Mouse (Mus musculus): Measurements from ENCODE around the gene Per3. TPM values are rescaled to one million over a fixed set of nuclear protein-coding genes. Genes with fewer than 3 reads are reported as not detected.

Per3 gene
- polyA plus RNA-seq, 1 experiment from 2014 or later = 4.2 TPM

- no peak for ATAC-seq (ENCODE audit: low read depth)
- WGBS = 52% methylated on average over 6 of the region's 6 CpGs
- Histone ChIP-seq H3K27ac (ENCODE audit: low read depth, low read length) (no peak overlapping the region), H3K9ac (replicated peaks; ENCODE audit: low read depth, low read length) (no peak overlapping the region), H3K4me3 (ENCODE audit: low read depth, low read length) (no peak overlapping the region), H3K27me3 (ENCODE audit: control insufficient read depth, insufficient read depth, low read length) (no peaks in the 10 kb centered on the region), H3K4me2 (ENCODE audit: low read depth, low read length) (no peak overlapping the region), H3K36me3 (ENCODE audit: control insufficient read depth, insufficient read depth, low read length) (peaks cover 1% of the 10 kb centered on the region; the same call in 1 of the 2 replicates), H3K4me1 (ENCODE audit: control insufficient read depth, insufficient read depth, low read length) (no peaks in the 10 kb centered on the region), H3K9me3 (ENCODE audit: control insufficient read depth, low read length) (no peaks in the 10 kb centered on the region)
These were observed 37.5 kb downstream of the Per3 start for GRCm38 (mm10) chr4:151006945-151007344.

GRCm38 (mm10) chr4:151005656-151006318 lies 38.7 kb downstream of the Per3 start:
- H3K4me1 ChIP-seq (ENCODE audit: control insufficient read depth, insufficient read depth, low read length) = no peaks in the 10 kb centered on the region
- no peaks in the 10 kb centered on the region for H3K36me3 ChIP-seq (ENCODE audit: control insufficient read depth, insufficient read depth, low read length)
- no peaks in the 10 kb centered on the region for H3K27me3 ChIP-seq (ENCODE audit: control insufficient read depth, insufficient read depth, low read length)
- H3K9me3 ChIP-seq (ENCODE audit: control insufficient read depth, low read length) = no peaks in the 10 kb centered on the region
- no peak overlapping the region for H3K9ac ChIP-seq (replicated peaks; ENCODE audit: low read depth, low read length)
- ATAC-seq (ENCODE audit: low read depth) = no peak
- H3K27ac ChIP-seq (ENCODE audit: low read depth, low read length) = no peak overlapping the region
- no peak overlapping the region for H3K4me3 ChIP-seq (ENCODE audit: low read depth, low read length)
- H3K4me2 ChIP-seq (ENCODE audit: low read depth, low read length) = no peak overlapping the region
- WGBS = 92% methylated on average over 13 of the region's 13 CpGs

GRCm38 (mm10) chr4:151001397-151001796 lies 43.1 kb downstream of the Per3 start:
- H3K9me3 ChIP-seq (ENCODE audit: control insufficient read depth, low read length) = no peaks in the 10 kb centered on the region
- ATAC-seq (ENCODE audit: low read depth) = no peak
- no peak overlapping the region for H3K4me2 ChIP-seq (ENCODE audit: low read depth, low read length)
- H3K4me3 ChIP-seq (ENCODE audit: low read depth, low read length) = no peak overlapping the region
- H3K36me3 ChIP-seq (ENCODE audit: control insufficient read depth, insufficient read depth, low read length) = no peaks in the 10 kb centered on the region
- H3K9ac ChIP-seq (replicated peaks; ENCODE audit: low read depth, low read length) = no peak overlapping the region
- H3K27ac ChIP-seq (ENCODE audit: low read depth, low read length) = no peak overlapping the region
- no peaks in the 10 kb centered on the region for H3K27me3 ChIP-seq (ENCODE audit: control insufficient read depth, insufficient read depth, low read length)
- no peaks in the 10 kb centered on the region for H3K4me1 ChIP-seq (ENCODE audit: control insufficient read depth, insufficient read depth, low read length)
- 79% methylated on average over 13 of the region's 13 CpGs for WGBS

- H3K4me3 ChIP-seq (ENCODE audit: low read depth, low read length) = no peak overlapping the region
- H3K4me1 ChIP-seq (ENCODE audit: control insufficient read depth, insufficient read depth, low read length) = no peaks in the 10 kb centered on the region
- H3K27me3 ChIP-seq (ENCODE audit: control insufficient read depth, insufficient read depth, low read length) = no peaks in the 10 kb centered on the region
- H3K9me3 ChIP-seq (ENCODE audit: control insufficient read depth, low read length) = no peaks in the 10 kb centered on the region
- ATAC-seq (ENCODE audit: low read depth) = no peak
- H3K4me2 ChIP-seq (ENCODE audit: low read depth, low read length) = no peak overlapping the region
- H3K36me3 ChIP-seq (ENCODE audit: control insufficient read depth, insufficient read depth, low read length) = no peaks in the 10 kb centered on the region
- H3K9ac ChIP-seq (replicated peaks; ENCODE audit: low read depth, low read length) = no peak overlapping the region
- H3K27ac ChIP-seq (ENCODE audit: low read depth, low read length) = no peak overlapping the region
- 95% methylated on average over 9 of the region's 9 CpGs for WGBS
These were observed 45.8 kb downstream of the Per3 start for GRCm38 (mm10) chr4:150998626-150999025.

- H3K9ac ChIP-seq (replicated peaks; ENCODE audit: low read depth, low read length) = no peak within 1 kb of the TSS
- ATAC-seq (ENCODE audit: low read depth) = no peak
- no peak within 1 kb of the TSS for H3K4me2 ChIP-seq (ENCODE audit: low read depth, low read length)
- no peaks in the 10 kb centered on the region for H3K9me3 ChIP-seq (ENCODE audit: control insufficient read depth, low read length)
- H3K36me3 ChIP-seq (ENCODE audit: control insufficient read depth, insufficient read depth, low read length) = no peaks in the 10 kb centered on the region
- no peak within 1 kb of the TSS for H3K27ac ChIP-seq (ENCODE audit: low read depth, low read length)
- 90% methylated on average over 7 of the region's 7 CpGs for WGBS
- H3K4me1 ChIP-seq (ENCODE audit: control insufficient read depth, insufficient read depth, low read length) = no peaks in the 10 kb centered on the region
- no peaks in the 10 kb centered on the region for H3K27me3 ChIP-seq (ENCODE audit: control insufficient read depth, insufficient read depth, low read length)
- H3K4me3 ChIP-seq (ENCODE audit: low read depth, low read length) = no peak within 1 kb of the TSS
These were observed 47.7 kb downstream of the Per3 start, which contains the start of gene Uts2 for GRCm38 (mm10) chr4:150996797-150997196. TSS of gene Uts2 (plus strand) at chr4:150997097.

- Histone ChIP-seq H3K27me3 (ENCODE audit: control insufficient read depth, insufficient read depth, low read length) (no peaks in the 10 kb centered on the region), H3K36me3 (ENCODE audit: control insufficient read depth, insufficient read depth, low read length) (no peaks in the 10 kb centered on the region), H3K27ac (ENCODE audit: low read depth, low read length) (no peak overlapping the region), H3K9ac (replicated peaks; ENCODE audit: low read depth, low read length) (no peak overlapping the region), H3K9me3 (ENCODE audit: control insufficient read depth, low read length) (no peaks in the 10 kb centered on the region), H3K4me3 (ENCODE audit: low read depth, low read length) (no peak overlapping the region), H3K4me1 (ENCODE audit: control insufficient read depth, insufficient read depth, low read length) (no peaks in the 10 kb centered on the region), H3K4me2 (ENCODE audit: low read depth, low read length) (no peak overlapping the region)
- no peak for ATAC-seq (ENCODE audit: low read depth)
- WGBS = 49% methylated on average over 6 of the region's 6 CpGs
These were observed 54.3 kb downstream of the Per3 start for GRCm38 (mm10) chr4:150990148-150990547.

- no peak overlapping the region for H3K4me2 ChIP-seq (ENCODE audit: low read depth, low read length)
- 91% methylated on average over 5 of the region's 5 CpGs for WGBS
- no peak overlapping the region for H3K27ac ChIP-seq (ENCODE audit: low read depth, low read length)
- no peak overlapping the region for H3K9ac ChIP-seq (replicated peaks; ENCODE audit: low read depth, low read length)
- H3K36me3 ChIP-seq (ENCODE audit: control insufficient read depth, insufficient read depth, low read length) = no peaks in the 10 kb centered on the region
- H3K4me3 ChIP-seq (ENCODE audit: low read depth, low read length) = no peak overlapping the region
- H3K9me3 ChIP-seq (ENCODE audit: control insufficient read depth, low read length) = no peaks in the 10 kb centered on the region
- H3K4me1 ChIP-seq (ENCODE audit: control insufficient read depth, insufficient read depth, low read length) = no peaks in the 10 kb centered on the region
- no peak for ATAC-seq (ENCODE audit: low read depth)
- H3K27me3 ChIP-seq (ENCODE audit: control insufficient read depth, insufficient read depth, low read length) = no peaks in the 10 kb centered on the region
These were observed 64.3 kb downstream of the Per3 start for GRCm38 (mm10) chr4:150980153-150980552.

GRCm38 (mm10) chr4:150979455-150979854 lies 65.0 kb downstream of the Per3 start:
- Histone ChIP-seq H3K4me1 (ENCODE audit: control insufficient read depth, insufficient read depth, low read length) (no peaks in the 10 kb centered on the region), H3K9me3 (ENCODE audit: control insufficient read depth, low read length) (no peaks in the 10 kb centered on the region), H3K36me3 (ENCODE audit: control insufficient read depth, insufficient read depth, low read length) (no peaks in the 10 kb centered on the region), H3K9ac (replicated peaks; ENCODE audit: low read depth, low read length) (no peak overlapping the region), H3K27ac (ENCODE audit: low read depth, low read length) (no peak overlapping the region), H3K27me3 (ENCODE audit: control insufficient read depth, insufficient read depth, low read length) (no peaks in the 10 kb centered on the region), H3K4me2 (ENCODE audit: low read depth, low read length) (no peak overlapping the region), H3K4me3 (ENCODE audit: low read depth, low read length) (no peak overlapping the region)
- no peak for ATAC-seq (ENCODE audit: low read depth)
- 88% methylated on average over 9 of the region's 9 CpGs for WGBS

- H3K27ac ChIP-seq (ENCODE audit: low read depth, low read length) = no peak overlapping the region
- WGBS = 88% methylated on average over 21 of the region's 21 CpGs
- H3K4me3 ChIP-seq (ENCODE audit: low read depth, low read length) = no peak overlapping the region
- H3K36me3 ChIP-seq (ENCODE audit: control insufficient read depth, insufficient read depth, low read length) = no peaks in the 10 kb centered on the region
- no peaks in the 10 kb centered on the region for H3K9me3 ChIP-seq (ENCODE audit: control insufficient read depth, low read length)
- no peaks in the 10 kb centered on the region for H3K27me3 ChIP-seq (ENCODE audit: control insufficient read depth, insufficient read depth, low read length)
- no peak overlapping the region for H3K9ac ChIP-seq (replicated peaks; ENCODE audit: low read depth, low read length)
- no peak overlapping the region for H3K4me2 ChIP-seq (ENCODE audit: low read depth, low read length)
- no peak for ATAC-seq (ENCODE audit: low read depth)
- H3K4me1 ChIP-seq (ENCODE audit: control insufficient read depth, insufficient read depth, low read length) = no peaks in the 10 kb centered on the region
These were observed 66.1 kb downstream of the Per3 start for GRCm38 (mm10) chr4:150978156-150978910.

Data from neural tube, embryonic 14.5 days (tissue).